Mouse (Mus musculus) thymus, postnatal 10 days (tissue): Measurements from ENCODE around the gene Med13l.

Experiments
- DNase-seq, 2 experiments: peaks; one replicate each; pipeline ENCODE4 v3.0.0; 2021; ENCODE audit warnings: low spot score in 2 of 2

The Med13l gene

GRCm38 (mm10) chr5:118693996-118694395 is 133.5 kb downstream of the Med13l start:
- no peak for DNase-seq

- DNase-seq = no peak
These were observed 136.6 kb downstream of the Med13l start for GRCm38 (mm10) chr5:118697073-118697472.

- no peak for DNase-seq
These were observed 140.5 kb downstream of the Med13l start for GRCm38 (mm10) chr5:118700978-118701377.

GRCm38 (mm10) chr5:118702674-118703073 is 142.2 kb downstream of the Med13l start:
- DNase-seq = no peak

- peak; percentile 29 to 58 for DNase-seq
These were observed 143.7 kb downstream of the Med13l start for GRCm38 (mm10) chr5:118704148-118704547.

- no peak for DNase-seq
These were observed 144.5 kb downstream of the Med13l start for GRCm38 (mm10) chr5:118704960-118705359.

GRCm38 (mm10) chr5:118706009-118706408 is 145.5 kb downstream of the Med13l start:
- no peak for DNase-seq

GRCm38 (mm10) chr5:118706414-118706813 is 145.9 kb downstream of the Med13l start:
- DNase-seq = no peak

- DNase-seq = no peak
These were observed 147.0 kb downstream of the Med13l start for GRCm38 (mm10) chr5:118707501-118707900.

GRCm38 (mm10) chr5:118708215-118708949 is 147.9 kb downstream of the Med13l start:
- peak; percentile 78 to 94 for DNase-seq

- peak; percentile 81 to 84 for DNase-seq
These were observed 149.4 kb downstream of the Med13l start for GRCm38 (mm10) chr5:118709847-118710251.

GRCm38 (mm10) chr5:118715518-118715917 is 155.0 kb downstream of the Med13l start:
- DNase-seq = no peak

GRCm38 (mm10) chr5:118716295-118717271 is 156.1 kb downstream of the Med13l start:
- DNase-seq = no peak

GRCm38 (mm10) chr5:118717456-118717855 is 157.0 kb downstream of the Med13l start:
- no peak for DNase-seq

GRCm38 (mm10) chr5:118718070-118718469 is 157.6 kb downstream of the Med13l start:
- DNase-seq = peak; percentile 23 to 34

GRCm38 (mm10) chr5:118721416-118721815 is 160.9 kb downstream of the Med13l start:
- DNase-seq = no peak

- DNase-seq = no peak
These were observed 161.4 kb downstream of the Med13l start for GRCm38 (mm10) chr5:118721848-118722247.

- no peak for DNase-seq
These were observed 162.0 kb downstream of the Med13l start for GRCm38 (mm10) chr5:118722456-118722855.

GRCm38 (mm10) chr5:118725425-118725824 is 164.9 kb downstream of the Med13l start:
- no peak for DNase-seq

- DNase-seq = no peak
These were observed 165.5 kb downstream of the Med13l start for GRCm38 (mm10) chr5:118725886-118726505.

- DNase-seq = no peak
These were observed 166.9 kb downstream of the Med13l start for GRCm38 (mm10) chr5:118727336-118727735.

GRCm38 (mm10) chr5:118732221-118732620 is 171.7 kb downstream of the Med13l start:
- DNase-seq = no peak
